Mouse (Mus musculus) G1E (cell line): Measurements from ENCODE around the gene Mindy2.

Source experiments
- CTCF ChIP-seq: IDR thresholded peaks from 2 replicates; pipeline ENCODE4 v1.5.1; 2012; ENCODE audit warnings: low read depth, low read length, inconsistent platforms, mixed read lengths
- GATA1 ChIP-seq: IDR thresholded peaks from 2 replicates; pipeline ENCODE4 v1.6.1; 2012; ENCODE audit warnings: borderline replicate concordance, low read length, inconsistent platforms, mixed read lengths
- GATA2 ChIP-seq: IDR thresholded peaks from 2 replicates; pipeline ENCODE4 v1.6.1; 2012; ENCODE audit warnings: low read depth, low read length, inconsistent platforms, borderline replicate concordance
- POLR2AphosphoS5 ChIP-seq: IDR thresholded peaks from 2 replicates; pipeline ENCODE4 v1.6.1; 2012; ENCODE audit warnings: low read depth, low read length, inconsistent platforms; ENCODE audit not compliant: insufficient replicate concordance
- TAL1 ChIP-seq: conservative IDR thresholded peaks from 2 replicates; pipeline ENCODE4 v1.6.1; 2012; ENCODE audit warnings: low read depth, low read length, inconsistent platforms, mixed read lengths

DNA sequence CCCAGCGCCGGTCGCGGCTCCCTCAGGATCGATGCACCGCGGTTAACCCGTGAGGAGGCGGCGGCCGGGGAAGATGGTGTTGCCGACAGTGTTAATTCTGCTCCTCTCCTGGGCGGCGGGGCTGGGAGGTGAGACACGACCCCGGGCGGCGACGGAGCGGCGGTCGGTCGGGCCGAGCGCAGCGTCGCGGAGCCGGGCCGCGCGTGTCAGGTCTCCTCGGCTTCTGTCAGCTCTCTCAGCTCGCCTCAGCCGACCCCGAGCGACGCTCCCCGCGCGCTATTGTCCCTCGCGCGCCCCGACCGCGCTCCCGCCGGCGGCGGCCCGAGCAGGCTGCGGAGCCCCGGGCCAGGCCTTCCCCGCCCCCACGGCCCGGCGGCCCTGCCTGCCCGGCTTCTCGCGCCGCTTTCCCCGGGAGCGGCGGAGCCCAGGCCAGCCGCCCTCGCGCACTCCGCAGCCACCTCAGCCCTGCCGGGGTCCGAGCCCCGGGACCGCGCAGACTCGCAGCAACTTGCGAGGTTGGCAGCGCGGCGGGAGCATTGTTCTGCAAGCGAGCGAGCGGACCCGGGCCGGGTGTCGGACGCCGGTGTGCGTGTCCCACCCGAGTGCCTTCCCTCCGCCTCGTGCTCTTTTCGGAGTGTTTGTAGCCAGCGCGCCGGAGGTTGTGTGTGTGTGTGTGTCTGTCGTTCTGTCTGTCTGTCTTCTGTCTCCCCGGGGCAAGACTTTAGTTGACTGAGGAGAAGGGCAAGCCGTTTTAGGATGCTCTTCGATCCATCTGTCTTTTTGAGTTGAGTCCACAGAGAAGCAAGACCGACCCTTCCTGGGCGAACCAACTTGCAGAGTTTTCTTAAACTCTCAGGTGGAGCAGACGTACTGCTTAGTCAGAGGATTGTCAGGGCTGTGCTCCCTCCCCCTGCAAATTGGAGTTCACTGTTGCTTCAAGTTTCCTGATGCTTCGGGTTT lies 22.4 kb upstream of the Mindy2 start:
- TF ChIP-seq CTCF (no peak), GATA1 (no peak), POLR2AphosphoS5 (no peak), TAL1 (no peak), GATA2 (no peak)
